Comparison of ENCODE assay signal across 10 mouse cellular contexts in the genomic region with DNA sequence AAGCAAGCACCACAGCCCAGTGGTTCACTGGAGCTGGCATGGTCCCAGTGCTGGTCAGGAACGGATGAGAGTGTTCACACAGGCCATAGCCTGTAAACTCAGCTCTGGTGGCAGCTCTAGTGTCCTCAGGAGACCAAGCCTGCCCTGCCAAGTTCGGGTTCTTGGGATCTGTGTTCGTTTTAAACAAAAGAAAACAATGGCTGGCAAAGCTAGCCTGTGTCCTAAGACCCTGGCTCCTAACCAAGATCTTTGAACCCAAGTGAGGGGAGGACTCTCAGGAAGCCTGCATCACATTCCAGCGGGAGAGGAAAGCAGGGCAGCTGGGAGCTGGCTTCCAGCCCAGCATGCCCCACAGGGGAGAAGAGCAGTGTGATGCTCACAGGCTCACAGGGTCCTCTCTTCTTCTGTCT. TPM values are rescaled to one million over a fixed set of nuclear protein-coding genes. Genes with fewer than 3 reads are reported as not detected.
DNase-seq lines count a peak whose midpoint lies in the region; ATAC-seq and TF ChIP-seq lines count a peak whose summit lies in the region.
"Had no signal": no experiment of that assay in that cellular context is flagged by ENCODE, and none has a peak within 500 bp of the region (broad histone marks: within the 10 kb centered on the region; RNA-seq: fewer than 3 reads in every experiment).

No protein-coding gene starts in this region.

- H3K4me2 ChIP-seq in forebrain, postnatal 0 days (ENCODE audit: low read depth), result no peak overlapping the region
- no peak overlapping the region for H3K4me2 ChIP-seq in hindbrain, postnatal 0 days (ENCODE audit: low read depth, low read length)

- no peak for TF ChIP-seq CTCF in forebrain, postnatal 0 days (IDR thresholded peaks at IDR 0.05; ENCODE audit: low read depth)
- no peak for TF ChIP-seq CTCF in hindbrain, postnatal 0 days (IDR thresholded peaks at IDR 0.05; ENCODE audit: low read depth)

- 0 out of 2 replicates have a peak, but pooled peaks cover 5% of the 10 kb centered on the region for H3K4me1 ChIP-seq in forebrain, postnatal 0 days (ENCODE audit: insufficient read depth)
- H3K4me1 ChIP-seq in hindbrain, postnatal 0 days (ENCODE audit: insufficient read depth, low read length), result no peaks in the 10 kb centered on the region

- 8% methylated on average over 4 of the region's 4 CpGs for WGBS in forebrain, postnatal 0 days
- WGBS in hindbrain, postnatal 0 days, result 6% methylated on average over 4 of the region's 4 CpGs

- H3K9me3 ChIP-seq in forebrain, postnatal 0 days (ENCODE audit: low read length), result no peaks in the 10 kb centered on the region
- H3K9me3 ChIP-seq in hindbrain, postnatal 0 days (ENCODE audit: low read length), result no peaks in the 10 kb centered on the region
- H3K9me3 ChIP-seq: G1E had no signal

- intact Hi-C loops in left cerebral cortex, postnatal 25 days (cut with DNase I), result loop anchor here (10.0 kb wide), 1 partner anchor 375 kb away; the partner anchor contains the start of genes Gstz1 and Pomt2

- no peak overlapping the region for H3K27ac ChIP-seq in forebrain, postnatal 0 days (ENCODE audit: low read depth, low read length)
- H3K27ac ChIP-seq in hindbrain, postnatal 0 days, result peak overlapping the region; percentile 49; the same call in 1 of the 2 replicates

- no peak for ATAC-seq in forebrain, postnatal 0 days
- peak; percentile 52 for ATAC-seq in hindbrain, postnatal 0 days

- no peaks in the 10 kb centered on the region for H3K27me3 ChIP-seq in forebrain, postnatal 0 days (ENCODE audit: insufficient read depth, low read length)
- H3K27me3 ChIP-seq in hindbrain, postnatal 0 days (ENCODE audit: insufficient read depth, low read length), result no peaks in the 10 kb centered on the region

- H3K9ac ChIP-seq in forebrain, postnatal 0 days, result no peak overlapping the region
- H3K9ac ChIP-seq in hindbrain, postnatal 0 days (replicated peaks; ENCODE audit: low read length), result no peak overlapping the region

- H3K36me3 ChIP-seq in forebrain, postnatal 0 days (ENCODE audit: insufficient read depth), result no peaks in the 10 kb centered on the region
- H3K36me3 ChIP-seq in hindbrain, postnatal 0 days (ENCODE audit: insufficient read depth, low read length), result no peaks in the 10 kb centered on the region
- H3K36me3 ChIP-seq: G1E had no signal

- DNase-seq in left cerebral cortex, adult 18-20 months (ENCODE audit: low spot score in 2 of 2), result peak; percentile 18 to 30
- no peak for DNase-seq in left cerebral cortex, postnatal 25 days (ENCODE audit: low spot score in 2 of 2)
- peak; percentile 74 for DNase-seq in brain, adult 2 months (ENCODE audit: low read depth, low spot score)
- peak; percentile 50 for DNase-seq in forebrain, postnatal 0 days
- DNase-seq in hindbrain, postnatal 0 days (ENCODE audit: low spot score), result peak; percentile 69
- peak; percentile 92 for DNase-seq in lung, postnatal 10 days
- peak; percentile 69 for DNase-seq in testis, postnatal 14 days (ENCODE audit: low spot score)
- no peak for DNase-seq in embryo, embryonic 9.5 days (ENCODE audit: extremely low spot score)

- no peak overlapping the region for H3K4me3 ChIP-seq in forebrain, postnatal 0 days (ENCODE audit: low read depth, low read length)
- no peak overlapping the region for H3K4me3 ChIP-seq in hindbrain, postnatal 0 days (ENCODE audit: low read length)

RNA-seq across cellular contexts. Expression of gene Lrrc74a, which starts 36.1 kb away (rescaled TPM):
- not detected for total RNA-seq in left cerebral cortex, adult 18-20 months (2021)
- total RNA-seq in left cerebral cortex, postnatal 25 days (2021), result not detected
- not detected in 2 replicates for total RNA-seq in forebrain, postnatal 0 days (2014; rRNA removed)
- not detected in 2 replicates for polyA plus RNA-seq in forebrain, postnatal 0 days (2015; fragmentation: Nextera tagmentation; extraction: Ambion mirVana)
- not detected in 2 replicates for total RNA-seq in hindbrain, postnatal 0 days (2014; rRNA removed)
- polyA plus RNA-seq in hindbrain, postnatal 0 days (2015; fragmentation: Nextera tagmentation; extraction: Ambion mirVana), result not detected in 2 replicates
- total RNA-seq: hematopoietic stem cell, adult 5-6 weeks had no signal
- polyA plus RNA-seq: G1E had no signal

RNA-seq across cellular contexts. Expression of gene Angel1, which starts 44.0 kb away (rescaled TPM):
- total RNA-seq in left cerebral cortex, adult 18-20 months (2021), result 1 to 10 TPM; 8.2 TPM
- 10 to 100 TPM in 1 of 2 experiments, 1 to 10 TPM in 1; 8.9 to 12.4 TPM for total RNA-seq in left cerebral cortex, postnatal 25 days (2021)
- total RNA-seq in forebrain, postnatal 0 days (2014; rRNA removed), result 4.5 and 6.5 TPM in 2 replicates
- 6.2 and 7.1 TPM in 2 replicates for polyA plus RNA-seq in forebrain, postnatal 0 days (2015; fragmentation: Nextera tagmentation; extraction: Ambion mirVana)
- 5.8 and 10.0 TPM in 2 replicates for total RNA-seq in hindbrain, postnatal 0 days (2014; rRNA removed)
- polyA plus RNA-seq in hindbrain, postnatal 0 days (2015; fragmentation: Nextera tagmentation; extraction: Ambion mirVana), result 9.1 and 9.3 TPM in 2 replicates

Comparison
In these comparisons a context has a peak if more than half of its experiments do, and no peak if none do; other contexts are left out.
1. DNase-seq: peak in left cerebral cortex, adult 18-20 months (2 of 2), brain, adult 2 months (single experiment), forebrain, postnatal 0 days (single experiment), hindbrain, postnatal 0 days (single experiment), lung, postnatal 10 days (single experiment) and testis, postnatal 14 days (single experiment); none in left cerebral cortex, postnatal 25 days (0 of 2) and embryo, embryonic 9.5 days (single experiment).